Mouse (Mus musculus): ENCODE results near the gene Dus3l.

Dus3l gene

DNA sequence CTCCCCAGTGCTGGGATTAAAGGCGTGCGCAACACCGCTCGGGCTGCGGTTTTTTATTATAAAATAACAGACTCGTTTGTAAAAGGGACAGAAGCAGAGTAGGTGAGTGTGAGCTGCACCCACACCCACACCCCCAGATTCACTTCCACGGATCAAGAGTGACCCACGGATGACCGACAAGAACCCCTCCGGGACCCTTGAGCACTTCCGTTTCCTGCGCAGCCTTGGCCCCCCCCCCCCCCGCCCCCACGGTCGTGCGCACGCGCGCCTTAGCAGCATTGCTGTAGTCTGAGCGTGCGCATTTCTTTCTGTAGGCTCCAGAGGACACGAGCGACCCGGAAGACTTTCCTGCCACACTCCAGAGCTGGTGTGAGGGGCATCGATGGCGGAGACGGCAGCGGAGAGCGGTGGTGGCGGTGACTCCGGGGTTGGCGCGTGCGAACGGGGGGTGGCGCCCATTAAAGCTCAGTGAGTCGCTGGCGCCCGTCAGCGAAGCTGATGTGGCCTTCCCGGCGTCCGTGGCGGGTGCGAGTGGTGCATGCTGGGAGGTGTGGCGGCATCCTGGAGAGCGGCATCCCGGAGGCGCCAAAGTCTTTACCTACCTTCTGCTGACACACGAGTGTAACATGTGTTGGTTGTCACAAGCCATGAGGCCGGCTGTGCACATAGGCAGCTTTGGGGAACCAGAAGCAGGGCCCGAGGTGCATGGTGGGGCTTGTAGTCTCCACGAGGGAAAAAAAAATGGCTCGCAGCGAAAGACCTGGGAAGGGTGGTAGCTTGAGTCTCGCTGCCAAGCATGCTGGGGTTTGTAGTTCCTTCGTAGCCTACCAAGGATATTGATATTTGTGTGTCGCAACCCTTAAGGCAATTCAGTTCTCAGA is at the start of gene Dus3l:
Gene Dus3l (plus strand): TSS at position 284 of the 881 bp plus-strand sequence.
- DNase-seq: peak; percentile 92

DNA sequence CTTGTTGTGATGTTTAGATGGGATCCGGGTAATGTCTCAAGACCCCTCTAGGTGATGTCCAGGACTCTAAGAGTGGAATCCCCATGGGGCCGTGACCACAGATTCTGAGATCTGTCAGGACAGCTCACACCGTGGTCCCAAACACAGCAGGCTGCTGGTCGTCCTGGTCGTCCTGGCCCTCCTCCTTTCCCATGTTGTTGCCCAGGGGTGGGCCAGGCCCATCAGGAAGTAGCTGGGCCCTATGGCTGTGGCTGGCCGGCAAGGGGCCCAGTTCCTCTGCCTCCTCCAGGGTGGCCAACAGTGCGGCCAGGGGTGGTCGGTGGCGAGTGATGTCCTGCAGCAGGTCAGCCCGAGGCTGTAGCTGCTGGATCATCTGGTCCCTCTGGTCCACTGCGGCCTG is 49.2 kb upstream of the Dus3l start:
- DNase-seq: peak; percentile 38

DNA sequence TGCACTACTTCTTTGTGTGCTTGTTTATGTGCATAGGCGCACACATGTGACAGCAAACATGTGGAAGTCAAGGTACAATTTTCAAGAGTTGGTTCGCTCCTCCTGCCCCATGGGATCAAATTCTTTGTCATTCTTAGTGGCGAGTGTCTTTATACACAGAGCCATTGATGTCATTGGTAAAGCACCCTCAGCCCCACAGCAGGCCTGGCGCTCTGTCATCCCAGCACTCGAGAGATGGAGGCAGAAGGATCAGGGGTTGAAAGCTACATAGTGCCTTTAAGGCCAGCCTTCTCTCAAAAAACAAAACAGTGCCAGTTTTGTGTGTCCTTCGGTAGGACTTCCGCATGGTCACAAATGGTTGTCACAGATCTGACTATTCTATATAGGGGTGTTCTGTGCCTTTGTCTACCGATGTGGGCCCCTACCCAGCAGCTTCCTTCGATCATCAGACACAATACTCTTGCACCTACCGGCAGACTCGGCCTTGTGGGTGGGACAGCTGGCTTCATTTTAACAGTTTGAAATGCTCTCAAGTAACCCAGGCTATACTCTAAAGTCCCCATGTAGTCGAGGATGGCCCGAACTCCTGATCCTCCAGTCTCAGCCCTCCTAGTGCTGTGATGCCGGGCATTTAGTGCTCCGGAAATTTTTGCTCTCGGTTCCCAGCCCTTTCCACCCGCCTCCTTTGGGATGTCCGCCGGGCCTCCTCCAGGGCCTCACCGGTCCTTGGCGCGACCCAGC is 48.5 kb upstream of the Dus3l start:
- DNase-seq: no peak

DNA sequence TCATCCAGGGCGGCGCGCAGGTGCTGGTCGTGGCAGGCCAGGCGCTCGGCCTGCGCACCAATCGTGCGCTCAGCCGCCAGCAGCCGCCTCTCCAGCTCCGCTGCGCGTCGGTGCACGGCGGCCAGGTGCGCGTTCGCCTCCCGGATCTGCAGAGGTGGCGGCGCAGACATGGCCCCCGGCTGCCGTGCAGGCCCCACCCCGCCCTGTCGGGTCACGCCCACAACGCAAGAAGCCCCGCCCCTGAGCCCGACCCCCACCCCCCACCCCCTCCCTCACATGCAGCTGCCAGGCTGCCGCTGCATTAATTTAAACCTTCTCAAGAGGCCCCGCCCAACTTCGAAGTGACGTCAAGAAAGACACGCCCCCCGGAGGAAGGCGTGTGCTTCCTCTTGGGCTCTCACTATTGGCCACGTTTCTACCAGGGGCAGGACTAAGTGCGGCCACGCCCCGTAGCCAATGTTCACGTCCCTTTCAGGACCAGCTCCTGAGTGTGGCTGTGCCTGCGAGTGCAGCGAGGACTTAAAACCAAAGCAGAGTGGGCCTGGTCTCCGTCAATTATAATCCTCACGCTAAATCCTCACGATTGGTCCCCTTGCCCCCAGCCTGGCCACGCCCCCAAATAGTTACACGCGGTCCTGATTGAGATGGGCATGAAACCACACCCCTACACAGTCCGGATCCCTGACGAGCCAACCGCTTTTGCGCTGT is 47.7 kb upstream of the Dus3l start:
- DNase-seq: peak; percentile 95

DNA sequence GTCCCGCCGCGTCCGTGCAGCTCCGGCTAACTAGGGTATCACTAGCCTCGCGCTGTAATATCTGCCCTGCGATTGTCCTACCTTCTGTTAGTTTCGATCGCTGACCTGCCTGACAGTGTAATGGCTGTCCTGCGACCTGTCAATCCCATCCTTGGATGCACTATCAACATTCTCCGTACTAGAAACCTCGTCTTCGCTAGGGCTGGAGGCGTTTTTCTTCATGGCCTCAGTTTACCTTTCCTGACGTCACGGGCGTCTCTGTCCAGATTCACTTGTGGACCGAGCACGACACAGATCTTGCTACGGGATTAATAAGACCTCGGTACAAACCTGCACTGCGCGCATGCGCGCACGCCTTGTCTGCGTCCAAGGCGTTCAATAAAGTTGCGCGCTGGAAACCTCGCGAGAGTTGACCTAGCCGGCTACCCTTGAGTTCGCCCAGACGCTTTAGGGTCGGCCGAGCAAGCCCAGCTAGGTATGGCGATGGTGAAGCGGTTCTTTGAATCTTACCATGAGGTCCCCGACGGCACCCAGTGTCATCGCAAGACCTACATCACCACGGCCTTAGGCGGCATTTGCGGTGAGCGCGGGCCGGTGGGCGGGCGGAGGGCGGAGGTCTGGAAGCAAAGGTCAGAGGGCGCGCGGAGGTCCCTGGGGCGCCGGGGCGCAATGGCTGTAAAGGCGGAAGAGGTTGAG is 47.0 kb upstream of the Dus3l start, which contains the start of the genes Ndufa11 and Vmac:
Gene Ndufa11 (plus strand): TSS at position 405 of the 696 bp plus-strand sequence.
Gene Vmac (minus strand): TSS at position 660 of the 696 bp plus-strand sequence.
- peak; percentile 92 for DNase-seq

DNA sequence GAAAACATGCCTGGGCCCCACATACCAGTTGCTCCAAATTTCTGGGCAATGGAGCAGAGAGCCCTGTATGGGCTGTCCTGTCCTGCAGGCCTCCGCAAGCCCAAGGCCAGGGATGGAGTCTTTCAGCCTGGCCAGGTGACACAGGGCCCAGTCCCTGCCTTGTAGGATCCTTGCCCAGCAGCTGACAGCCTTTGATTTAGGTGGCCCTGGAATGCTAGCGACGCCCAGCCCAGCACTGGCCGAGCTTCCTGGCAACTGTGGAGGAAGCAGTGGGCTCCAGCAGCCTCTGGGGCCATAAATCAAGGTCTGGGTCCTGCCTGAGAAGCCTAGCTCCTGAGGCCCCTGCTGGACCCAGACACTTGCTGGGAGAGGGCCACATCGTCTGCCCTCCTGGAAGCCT is 42.1 kb upstream of the Dus3l start:
- DNase-seq: no peak

DNA sequence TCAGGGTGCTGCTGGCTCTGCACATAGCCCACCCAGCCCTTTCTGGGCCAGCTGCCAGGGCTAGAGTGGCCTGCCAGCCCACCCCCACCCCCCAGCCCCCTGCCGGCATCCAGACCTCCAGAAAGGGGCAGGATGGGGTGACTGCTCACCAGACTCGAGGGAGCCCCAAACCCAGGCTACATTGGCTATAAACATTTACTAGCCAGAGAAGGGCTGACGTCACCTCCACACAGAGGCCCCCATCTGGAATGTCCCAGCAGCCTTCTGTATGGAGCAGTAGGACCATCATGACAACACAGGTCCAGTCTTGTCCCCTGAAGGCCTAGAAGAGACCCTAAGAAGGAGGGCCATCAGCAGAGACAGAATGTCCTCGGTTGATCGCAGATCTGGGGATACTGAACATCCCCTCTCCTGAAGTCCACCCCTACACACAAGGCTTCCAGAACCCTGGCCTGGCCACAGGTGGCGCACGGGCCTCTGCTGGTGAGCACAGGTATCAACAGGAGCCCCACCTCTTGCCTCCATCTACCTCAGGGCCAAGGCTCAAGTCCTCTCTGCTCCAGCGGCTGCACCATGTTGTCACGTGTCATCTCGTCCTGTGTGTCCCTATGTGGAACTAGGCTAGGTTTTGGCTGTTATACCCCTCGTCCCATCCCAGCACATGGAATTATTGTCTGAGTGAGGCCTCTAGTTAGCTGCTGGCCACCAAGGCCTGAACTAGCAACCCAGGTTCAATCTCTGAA is 41.0 kb upstream of the Dus3l start:
- DNase-seq: no peak

DNA sequence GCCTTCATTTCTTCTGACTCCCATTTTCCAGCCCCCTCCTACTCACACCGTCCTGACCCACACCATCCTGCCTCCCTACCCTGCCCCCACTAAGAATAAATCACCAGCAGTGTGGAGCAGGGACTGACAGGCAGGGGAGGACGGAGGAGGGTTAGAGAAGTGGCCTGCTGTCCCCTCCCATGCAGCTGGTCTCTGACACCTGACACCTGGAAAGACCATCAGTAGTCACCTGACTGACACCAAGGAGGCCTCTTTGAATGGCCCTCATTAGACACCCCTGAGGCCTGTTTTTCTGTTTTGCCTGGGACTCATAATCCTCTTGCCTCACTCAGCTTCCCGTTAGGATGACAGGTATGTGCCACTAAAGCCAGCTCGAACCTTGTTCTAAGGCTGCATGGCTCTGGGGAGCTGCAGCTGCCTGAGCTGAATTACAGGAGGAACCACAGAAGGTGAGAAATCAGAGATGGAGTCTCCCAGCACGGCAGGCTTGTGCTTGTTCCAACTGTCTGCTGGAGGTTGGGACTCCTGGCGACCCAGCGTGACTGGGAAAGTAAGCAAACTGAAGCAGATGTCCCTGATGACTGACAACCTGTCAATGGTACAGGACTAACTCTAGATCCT is 37.4 kb upstream of the Dus3l start:
- no peak for DNase-seq

DNA sequence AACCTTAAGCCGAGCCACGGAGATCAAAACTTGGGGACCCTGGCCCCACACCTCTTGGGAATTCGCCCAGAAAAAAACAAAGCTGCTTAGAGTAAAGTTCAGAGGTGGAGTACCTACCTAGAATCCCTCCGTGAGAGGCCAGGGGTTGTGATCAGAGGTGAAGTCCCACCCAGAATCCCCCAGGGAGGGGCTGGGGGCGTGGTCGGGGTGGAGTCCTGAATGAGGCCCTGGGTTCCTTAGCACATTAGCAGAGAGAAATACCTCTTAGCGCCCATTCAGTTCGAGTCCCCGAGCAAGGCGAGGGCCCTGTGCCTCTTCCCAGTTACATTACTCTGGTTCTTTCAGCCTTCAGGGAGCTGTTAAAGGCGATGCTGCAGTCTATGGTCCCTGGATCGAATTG is 36.9 kb upstream of the Dus3l start:
- no peak for DNase-seq

DNA sequence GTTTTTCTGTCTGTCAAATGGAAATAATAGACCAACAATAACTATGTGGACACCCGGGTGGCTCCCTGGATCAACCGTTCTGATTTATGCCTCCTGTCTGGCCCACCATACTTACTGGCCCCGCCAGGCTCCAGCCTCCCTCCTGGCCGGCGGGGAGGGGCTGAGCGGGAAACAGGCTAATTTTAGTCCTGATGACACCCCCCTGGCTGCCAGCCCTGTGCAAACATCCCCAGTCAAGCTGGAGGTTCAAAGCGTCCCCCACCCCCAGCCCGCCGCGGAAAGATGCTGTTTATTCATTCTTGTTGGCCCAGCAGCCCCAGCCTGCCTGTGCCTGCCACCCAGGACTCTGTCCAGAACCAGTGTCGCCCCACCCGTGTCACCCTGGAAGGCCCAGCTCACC is 36.4 kb upstream of the Dus3l start:
- no peak for DNase-seq

DNA sequence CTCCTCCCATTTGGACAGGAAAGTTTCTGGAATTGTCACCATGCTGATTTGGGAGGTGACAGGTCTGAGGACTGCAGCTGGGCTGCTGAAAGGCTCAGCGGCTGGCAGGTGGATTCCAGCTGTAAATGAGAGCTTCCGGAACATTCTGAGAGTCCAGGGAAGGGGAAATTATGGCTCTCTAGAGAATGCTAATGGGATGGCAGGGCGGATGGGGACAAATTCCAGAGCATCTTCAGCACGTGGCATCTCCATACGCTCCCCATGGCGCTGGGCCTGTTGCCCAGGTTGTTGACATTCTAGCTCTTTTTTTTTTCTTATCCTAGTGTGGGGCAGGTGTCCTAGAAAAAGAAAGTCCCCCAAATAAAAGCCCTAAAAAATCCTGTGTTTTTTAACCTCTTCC is 35.4 kb upstream of the Dus3l start:
- no peak for DNase-seq

DNA sequence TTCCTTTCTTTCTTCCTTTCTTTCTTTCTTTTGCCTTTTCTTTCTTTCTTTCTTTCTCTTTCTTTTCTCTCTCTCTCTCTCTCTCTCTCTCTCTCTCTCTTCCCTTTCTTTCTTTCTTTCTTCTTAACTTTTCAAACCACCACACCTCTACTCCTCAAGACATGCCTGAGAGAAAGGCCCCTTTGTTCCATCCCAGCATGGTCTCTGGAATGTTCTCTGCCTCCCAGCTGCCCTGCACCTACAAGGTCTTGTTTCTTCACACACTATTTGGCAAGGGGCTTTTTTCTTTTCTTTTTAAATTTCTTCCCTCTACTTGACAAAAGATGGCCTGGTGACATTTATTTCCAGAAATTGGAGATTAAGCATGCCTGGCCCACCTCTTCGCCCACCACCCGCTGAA is 34.9 kb upstream of the Dus3l start:
- no peak for DNase-seq

DNA sequence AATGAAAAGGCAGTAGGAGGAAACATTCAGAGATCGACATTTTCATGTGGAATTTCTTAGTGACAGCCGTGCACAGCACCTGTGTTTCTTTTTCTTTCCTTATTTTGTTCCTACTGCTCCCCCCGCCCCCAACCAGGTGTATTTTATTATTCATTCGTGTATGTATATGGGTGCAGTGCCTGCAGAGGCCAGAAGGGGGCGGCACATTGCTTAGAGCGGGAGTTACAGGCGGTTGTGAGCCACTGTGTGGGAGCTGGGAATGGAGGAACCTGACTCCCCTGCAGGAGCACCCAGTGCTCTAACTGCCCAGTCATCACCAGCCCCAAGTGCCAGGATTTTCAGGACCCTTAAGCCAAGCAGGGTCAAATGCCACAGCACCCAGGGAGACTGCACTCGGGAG is 28.0 kb upstream of the Dus3l start:
- no peak for DNase-seq

DNA sequence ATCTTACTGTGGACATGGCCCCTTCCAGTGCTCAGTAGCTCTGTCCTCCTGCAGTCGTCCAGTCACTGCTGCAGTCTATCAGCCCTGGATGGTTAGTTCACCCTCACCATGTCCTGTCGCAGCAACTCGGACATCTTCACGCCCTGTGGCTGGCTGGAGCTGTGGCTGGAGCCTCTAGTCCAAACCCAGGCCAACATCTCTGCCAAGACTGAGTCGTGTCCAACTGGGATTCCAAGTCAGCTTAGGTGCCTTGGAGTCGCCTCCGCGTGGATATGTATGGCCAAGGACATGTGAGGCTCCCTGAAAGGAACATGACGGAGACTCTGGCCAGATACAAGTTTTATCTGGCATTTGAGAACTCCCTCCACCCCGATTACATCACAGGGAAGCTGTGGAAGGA is 26.3 kb upstream of the Dus3l start:
- no peak for DNase-seq

DNA sequence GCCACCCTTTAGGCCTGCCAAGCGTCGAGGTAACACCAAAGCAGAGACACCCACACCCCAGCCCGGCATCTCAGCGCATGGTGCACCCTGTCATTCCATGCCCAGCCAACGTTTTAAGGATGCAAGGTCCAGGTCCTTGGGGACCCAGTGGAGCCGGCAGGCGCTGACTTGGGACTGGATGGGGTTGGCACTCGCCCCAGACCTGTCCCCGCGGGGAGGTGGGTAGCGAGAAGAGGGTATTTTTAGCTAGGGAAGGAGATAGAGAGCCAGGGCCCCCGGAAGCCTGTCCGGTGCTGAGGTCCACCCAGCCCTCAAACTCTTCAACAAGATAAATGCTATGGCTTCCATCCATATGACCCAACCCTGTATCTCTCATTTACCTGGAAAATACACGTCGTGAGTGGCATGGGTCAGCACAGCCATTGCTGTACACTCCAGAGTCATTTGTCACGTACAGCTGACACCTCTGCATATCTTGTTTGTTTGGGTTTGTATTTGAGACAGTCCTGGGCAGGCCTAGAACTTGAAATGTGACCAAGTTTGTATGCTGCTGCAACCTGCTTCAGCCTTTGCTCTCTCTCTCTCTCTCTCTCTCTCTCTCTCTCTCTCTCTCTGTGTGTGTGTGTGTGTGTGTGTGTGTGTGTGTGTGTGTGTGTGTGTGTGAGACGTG is 24.3 kb upstream of the Dus3l start:
- no peak for DNase-seq

DNA sequence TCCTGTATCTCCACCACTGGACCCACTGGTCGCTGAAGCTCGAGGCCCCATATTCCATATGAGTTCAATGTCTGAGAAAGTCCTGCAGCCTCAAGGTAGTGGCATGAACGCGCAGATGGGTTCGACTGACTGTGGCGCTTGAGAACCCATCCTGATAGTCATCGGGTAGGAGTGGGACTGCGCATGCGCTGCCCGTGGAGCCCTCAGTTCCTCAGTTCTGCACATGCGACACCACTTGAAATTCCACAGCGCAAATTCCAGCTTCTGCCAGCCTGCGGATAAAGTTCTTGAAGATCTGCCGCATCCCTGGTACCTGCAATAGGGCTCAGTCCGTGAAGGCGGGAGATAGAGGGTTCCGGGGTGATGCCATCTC is 23.8 kb upstream of the Dus3l start:
- no peak for DNase-seq

DNA sequence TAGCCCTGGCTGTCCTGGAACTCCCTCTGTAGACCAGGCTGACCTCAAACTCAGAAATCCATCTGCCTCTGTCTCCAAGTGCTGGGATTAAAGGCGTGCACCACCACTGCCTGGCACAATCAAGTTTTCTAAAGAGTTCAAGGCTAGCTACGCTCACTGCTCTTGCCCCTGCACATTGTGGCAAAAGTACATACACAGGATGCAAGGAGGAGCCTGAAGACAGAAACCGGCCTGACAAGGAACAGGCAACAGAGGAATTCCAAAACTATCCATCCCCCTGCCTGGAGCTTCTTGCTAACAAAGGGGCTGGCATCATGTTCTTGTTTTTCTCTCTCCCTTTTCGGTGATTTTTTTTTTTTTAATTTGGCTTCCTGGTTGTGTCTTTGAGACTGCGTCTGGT is 20.4 kb upstream of the Dus3l start:
- no peak for DNase-seq

DNA sequence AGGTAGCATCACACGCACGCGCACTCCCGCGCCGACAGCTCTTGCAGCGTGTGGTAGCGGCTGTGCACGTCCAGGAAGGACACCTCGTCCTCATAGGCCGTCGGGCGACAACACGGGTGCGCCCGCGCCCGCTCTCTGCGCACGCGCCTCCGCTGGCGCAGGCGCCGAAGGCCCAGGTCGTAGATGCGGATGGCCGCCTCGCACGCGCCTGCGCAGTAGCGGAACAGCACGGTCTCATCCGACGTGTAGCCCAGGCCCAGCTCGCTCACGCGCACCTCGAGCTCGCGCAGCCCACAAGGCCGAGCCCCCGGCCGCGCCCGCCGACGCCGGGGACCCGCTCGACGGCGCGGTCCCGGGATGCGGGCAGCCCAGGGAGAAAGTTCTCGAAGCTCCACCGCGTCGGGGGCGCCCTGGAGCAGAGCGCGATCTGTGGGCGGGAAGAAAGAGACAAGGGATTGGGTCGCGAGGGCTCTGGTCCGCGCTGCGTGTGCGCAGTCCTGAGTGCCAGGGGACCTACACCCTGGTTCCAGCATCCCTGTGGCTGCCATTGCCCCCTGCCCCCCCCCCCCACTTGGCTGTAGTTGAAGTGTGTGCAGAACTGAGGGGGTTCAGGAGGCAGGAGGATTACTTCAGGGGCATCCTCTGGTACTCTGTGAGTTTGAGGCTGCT is 13.0 kb upstream of the Dus3l start:
- no peak for DNase-seq

DNA sequence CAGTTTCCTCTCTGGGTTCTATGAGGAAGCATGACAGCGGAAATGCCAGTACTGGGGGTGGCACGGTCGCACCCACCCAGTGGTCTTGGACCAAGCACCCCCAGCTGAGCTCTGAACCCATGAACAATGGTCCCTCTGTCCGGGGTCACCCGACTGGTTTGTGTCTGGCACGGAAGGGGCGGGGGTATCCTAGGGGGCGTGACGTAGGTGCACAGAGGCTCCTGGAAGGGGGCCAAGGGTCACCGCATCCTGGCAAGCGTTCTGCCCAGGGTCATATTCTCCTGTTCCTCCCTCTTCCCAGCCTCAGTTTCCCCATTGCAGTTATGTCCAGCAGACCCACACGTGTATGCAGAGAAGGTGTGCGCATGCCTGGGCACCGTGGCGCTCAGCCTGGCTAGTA is 11.1 kb upstream of the Dus3l start:
- DNase-seq: no peak

All from cerebellum, adult 11 months (tissue).